22 mouse cellular contexts compared by ENCODE assay signal in genomic region chr9:86525600-86525999, GRCm38 (mm10). TPM values are rescaled to one million over a fixed set of nuclear protein-coding genes. Genes with fewer than 3 reads are reported as not detected.
DNase-seq lines count a peak whose midpoint lies in the region; ATAC-seq lines count a peak whose summit lies in the region.
"Had no signal": no experiment of that assay in that cellular context is flagged by ENCODE, and none has a peak within 500 bp of the region (broad histone marks: within the 10 kb centered on the region; RNA-seq: fewer than 3 reads in every experiment).

No protein-coding gene starts in this region.

- H3K9me3 ChIP-seq in heart, embryonic 16.5 days (replicated peaks; ENCODE audit: control insufficient read depth, low read length): no peaks in the 10 kb centered on the region
- H3K9me3 ChIP-seq: embryonic facial prominence, embryonic 15.5 days; forebrain, embryonic 10.5 days; heart, embryonic 12.5 days; hindbrain, embryonic 12.5 days had no signal

- H3K4me2 ChIP-seq in heart, embryonic 16.5 days (ENCODE audit: low read depth, low read length): no peak overlapping the region
- H3K4me2 ChIP-seq: embryonic facial prominence, embryonic 15.5 days; heart, embryonic 12.5 days; hindbrain, embryonic 12.5 days had no signal

- no peak for DNase-seq in heart, postnatal 25 days (ENCODE audit: low spot score)
- peak; percentile 39 for DNase-seq in ovary, adult 18-20 months (ENCODE audit: low spot score)
- no peak for DNase-seq in ovary, postnatal 10 days (ENCODE audit: low spot score)
- DNase-seq in adrenal gland, postnatal 10 days: peak; percentile 54
- peak; percentile 47 for DNase-seq in adrenal gland, postnatal 25 days
- no peak for DNase-seq in left cerebral cortex, postnatal 25 days (ENCODE audit: low spot score in 2 of 2)
- DNase-seq: cerebellum, adult 2 months; cerebellum, postnatal 10 days; embryo, embryonic 11 days; gastrocnemius, adult 2 months; gastrocnemius, postnatal 25 days; kidney, adult 11 months; kidney, adult 9 months had no signal

- H3K9ac ChIP-seq in heart, embryonic 16.5 days (ENCODE audit: low read length): no peak overlapping the region
- H3K9ac ChIP-seq: embryonic facial prominence, embryonic 15.5 days; heart, embryonic 12.5 days; hindbrain, embryonic 12.5 days had no signal

- H3K4me3 ChIP-seq in heart, embryonic 16.5 days (ENCODE audit: low read length): no peak overlapping the region
- H3K4me3 ChIP-seq: embryonic facial prominence, embryonic 15.5 days; erythroblast, embryonic 14.5 days; forebrain, embryonic 10.5 days; gastrocnemius, adult 2 months; heart, embryonic 12.5 days; hindbrain, embryonic 12.5 days had no signal

- peak; percentile 81 for ATAC-seq in heart, embryonic 16.5 days (replicated peaks; ENCODE audit: extremely low read depth, insufficient read depth, low FRiP score)
- ATAC-seq: forebrain, embryonic 14.5 days; hindbrain, embryonic 16.5 days; inflammation-experienced regulatory T-cells, adult 6 months had no signal

- WGBS in heart, embryonic 16.5 days: 31% methylated on average over 2 of the region's 2 CpGs

- peak overlapping the region; percentile 21; the same call in 1 of the 2 replicates for H3K27ac ChIP-seq in heart, embryonic 16.5 days (ENCODE audit: low read length)
- H3K27ac ChIP-seq: embryonic facial prominence, embryonic 15.5 days; forebrain, embryonic 10.5 days; gastrocnemius, adult 2 months; hindbrain, embryonic 12.5 days had no signal

- intact Hi-C loops in heart, postnatal 25 days (cut with DNase I): no loop called here
- intact Hi-C loops in left cerebral cortex, postnatal 25 days (cut with DNase I): no loop called here

- peaks cover 11% of the 10 kb centered on the region for H3K36me3 ChIP-seq in heart, embryonic 16.5 days (ENCODE audit: control insufficient read depth, insufficient read depth)

- H3K27me3 ChIP-seq in heart, embryonic 16.5 days (ENCODE audit: control insufficient read depth, insufficient read depth, low read length): no peaks in the 10 kb centered on the region
- H3K27me3 ChIP-seq: embryonic facial prominence, embryonic 15.5 days; heart, embryonic 12.5 days; hindbrain, embryonic 12.5 days had no signal

- H3K4me1 ChIP-seq in heart, embryonic 16.5 days (ENCODE audit: control insufficient read depth, insufficient read depth, low read length): peaks cover 3% of the 10 kb centered on the region; the same call in 1 of the 2 replicates
- H3K4me1 ChIP-seq: embryonic facial prominence, embryonic 15.5 days; forebrain, embryonic 10.5 days; hindbrain, embryonic 12.5 days had no signal

RNA-seq across cellular contexts. Expression of gene Pgm3, which starts 46.0 kb away (rescaled TPM):
- polyA plus RNA-seq in heart, embryonic 16.5 days (2015; fragmentation: Nextera tagmentation; extraction: Ambion mirVana): 20.1 and 20.6 TPM in 2 replicates
- total RNA-seq in heart, postnatal 25 days (2021): 1 to 10 TPM; 7.0 to 7.5 TPM
- total RNA-seq in adrenal gland, postnatal 10 days (2021): 10 to 100 TPM; 21.7 to 24.1 TPM
- total RNA-seq in adrenal gland, postnatal 25 days (2021): 36.6 and 40.3 TPM in 2 replicates
- total RNA-seq in left cerebral cortex, postnatal 25 days (2021): 10 to 100 TPM; 16.6 to 19.5 TPM

RNA-seq across cellular contexts. Expression of gene Rwdd2a, which starts 46.2 kb away (rescaled TPM):
- polyA plus RNA-seq in heart, embryonic 16.5 days (2015; fragmentation: Nextera tagmentation; extraction: Ambion mirVana): 3.9 and 5.2 TPM in 2 replicates
- under 1 TPM; 0.39 to 0.59 TPM for total RNA-seq in heart, postnatal 25 days (2021)
- total RNA-seq in adrenal gland, postnatal 10 days (2021): 1 to 10 TPM; 4.4 to 6.5 TPM
- 5.6 and 11.0 TPM in 2 replicates for total RNA-seq in adrenal gland, postnatal 25 days (2021)
- total RNA-seq in left cerebral cortex, postnatal 25 days (2021): 10 to 100 TPM; 25.9 to 27.3 TPM
- polyA plus RNA-seq: erythroblast, embryonic 14.5 days had no signal

RNA-seq across cellular contexts. Expression of gene Dop1a, which starts 58.6 kb away (rescaled TPM):
- polyA plus RNA-seq in heart, embryonic 16.5 days (2015; fragmentation: Nextera tagmentation; extraction: Ambion mirVana): 10.2 and 11.9 TPM in 2 replicates
- total RNA-seq in heart, postnatal 25 days (2021): 10 to 100 TPM; 18.6 to 20.6 TPM
- 10 to 100 TPM; 22.9 to 32.9 TPM for total RNA-seq in adrenal gland, postnatal 10 days (2021)
- 31.5 and 36.5 TPM in 2 replicates for total RNA-seq in adrenal gland, postnatal 25 days (2021)
- total RNA-seq in left cerebral cortex, postnatal 25 days (2021): 10 to 100 TPM; 56.8 to 59.8 TPM

Comparison
In these comparisons a context has a peak if more than half of its experiments do, and no peak if none do; other contexts are left out.
1. DNase-seq: peak in ovary, adult 18-20 months (single experiment), adrenal gland, postnatal 10 days (single experiment) and adrenal gland, postnatal 25 days (single experiment); none in heart, postnatal 25 days (single experiment), ovary, postnatal 10 days (single experiment) and left cerebral cortex, postnatal 25 days (0 of 2).